Mouse (Mus musculus): ENCODE measurements at regions not wholly inside any gene's neighbourhood (a gene's known extent, or its start where the extent isn't known, plus 50 kb on each side); places are given as distances from the start of the nearest gene placed in this dataset.

- TF ChIP-seq POLR2A (IDR thresholded peaks at IDR 0.05; ENCODE audit: control insufficient read depth, low read depth, low read length): no peak
- no peak for TF ChIP-seq CTCF (IDR thresholded peaks at IDR 0.05; ENCODE audit: control insufficient read depth, insufficient read depth, insufficient replicate concordance, low read depth, low read length)
Observed at GRCm38 (mm10) chr6:89239511-89239910, 122.9 kb downstream of the Plxna1 start.

All from testis, adult 2 months (tissue).